Mouse (Mus musculus): ENCODE data around the gene Rab37.

GRCm38 (mm10) chr11:115173549-115174339 is 82.5 kb downstream of the Rab37 start:
- no peak for TF ChIP-seq CTCF (IDR thresholded peaks at IDR 0.05; ENCODE audit: borderline replicate concordance, insufficient read depth, low read depth, low read length)
- no peak for TF ChIP-seq POLR2A (IDR thresholded peaks at IDR 0.05; ENCODE audit: borderline replicate concordance, insufficient read depth, low read length)
